Mouse (Mus musculus) liver, embryonic 14.5 days (tissue): ENCODE data around the gene Irx3. TPM values are rescaled to one million over a fixed set of nuclear protein-coding genes. Genes with fewer than 3 reads are reported as not detected.

Experiments
- ATAC-seq: fragments of 200-750 bp; cut with Nextera tagmentation; 2 replicates; pipeline ENCODE4 v1.8.0; 2017; ENCODE audit warnings: moderate number of reproducible peaks, mild to moderate bottlenecking, moderate library complexity; ENCODE audit not compliant: insufficient read depth
- DNase-seq, 3 experiments: peaks; one replicate each; pipeline ENCODE4 v3.0.0-alpha.2; 2012 to 2013; ENCODE audit warnings: low read depth in 3 of 3, low spot score in 3 of 3
- H3K27ac ChIP-seq: fragments of 300-500 bp; sonication (generic); 2 replicates; pipeline ENCODE4 v1.5.1; 2014; ENCODE audit warnings: moderate library complexity, mild to moderate bottlenecking, control low read depth, inconsistent platforms
- H3K27me3 ChIP-seq: fragments of 300-500 bp; sonication (generic); 2 replicates; pipeline ENCODE4 v1.6.1; 2014; ENCODE audit warnings: mild to moderate bottlenecking, low read length, moderate library complexity; ENCODE audit not compliant: control insufficient read depth, insufficient read depth
- H3K36me3 ChIP-seq: fragments of 300-500 bp; sonication (generic); replicated peaks from 2 replicates; pipeline ENCODE4 v1.6.1; 2014; ENCODE audit warnings: low read depth; ENCODE audit not compliant: control insufficient read depth, insufficient read depth
- H3K4me1 ChIP-seq, 2 experiments: fragments of 200-500 bp in 1 of 2; fragments of 300-500 bp in 1 of 2; sonication (generic) in 1 of 2; replicated peaks; 2 replicates each; pipeline ENCODE4 v1.6.1; 2012 to 2014; ENCODE audit warnings: antibody characterized with exemption in 1 of 2, inconsistent platforms in 1 of 2, low read length in 1 of 2; ENCODE audit not compliant: control insufficient read depth in 2 of 2, insufficient read depth in 2 of 2
- H3K4me2 ChIP-seq: fragments of 300-500 bp; sonication (generic); 2 replicates; pipeline ENCODE4 v1.6.1; 2014; ENCODE audit warnings: low read depth, mild to moderate bottlenecking, control low read depth, moderate library complexity
- H3K4me3 ChIP-seq, 2 experiments: fragments of 200-500 bp in 1 of 2; fragments of 300-500 bp in 1 of 2; sonication (generic) in 1 of 2; 2 replicates each; pipeline ENCODE4 v1.5.1; 2012 to 2014; ENCODE audit warnings: low read depth in 2 of 2, low read length in 2 of 2, mild to moderate bottlenecking in 2 of 2, control low read depth in 1 of 2, inconsistent platforms in 1 of 2, moderate library complexity in 1 of 2; ENCODE audit not compliant: insufficient read depth in 1 of 2
- H3K9ac ChIP-seq: fragments of 300-500 bp; sonication (generic); replicated peaks from 2 replicates; pipeline ENCODE4 v1.6.1; 2014; ENCODE audit warnings: mild to moderate bottlenecking, control low read depth, moderate library complexity
- H3K9me3 ChIP-seq: fragments of 300-500 bp; sonication (generic); 2 replicates; pipeline ENCODE4 v1.6.1; 2016; ENCODE audit warnings: low read length, mixed read lengths; ENCODE audit not compliant: control insufficient read depth
- CTCF ChIP-seq: IDR thresholded peaks from 2 replicates; pipeline ENCODE4 v1.5.1; 2016; ENCODE audit warnings: antibody characterized with exemption, low read depth, control low read depth
- EP300 ChIP-seq: IDR thresholded peaks from 2 replicates; pipeline ENCODE4 v1.6.1; 2016; ENCODE audit warnings: antibody characterized with exemption, low read depth
- WGBS: fragments of 180-500 bp; shearing (Covaris S2); extraction: QIAGEN DNeasy Blood & Tissue Kit; methylation state at CpG from one replicate; pipeline ENCODE4 v1.1.7; 2014; ENCODE audit not compliant: insufficient replicate concordance; 5-methylcytosine and 5-hydroxymethylcytosine counted together
- polyA plus RNA-seq, 2 experiments: library from polyadenylated mRNA; depleted of rRNA in 1 of 2; stranded (reverse) in 1 of 2; unstranded in 1 of 2; fragments of >200 nt; fragmentation: Nextera tagmentation in 1 of 2; extraction: Ambion mirVana in 1 of 2; gene quantifications; 2 replicates each; pipeline versions ENCODE4 v1.2.1 to v1.2.3; 2012 to 2014

The Irx3 gene
- polyA plus RNA-seq, 2 experiments, result 0.03 to 0.04 TPM

DNA sequence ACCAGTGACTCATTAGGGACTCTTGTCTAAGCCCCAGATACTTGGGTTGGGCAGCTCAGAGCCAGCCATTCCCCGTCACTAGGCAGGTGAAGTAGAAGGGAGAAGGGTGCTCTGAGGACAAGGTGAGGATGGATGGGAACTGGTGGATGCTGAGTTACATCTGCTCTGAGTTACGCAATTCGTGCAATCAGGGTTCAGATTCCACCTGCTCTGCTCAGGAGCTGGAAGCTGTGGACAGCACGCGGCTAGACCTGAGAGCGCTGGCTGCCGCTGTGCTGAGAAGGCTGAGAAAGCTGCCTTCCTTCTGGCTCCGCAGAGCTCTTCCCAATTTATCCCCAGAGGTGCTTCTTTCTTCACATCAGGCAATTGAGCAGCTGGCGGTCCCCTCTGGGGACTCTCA is 34.8 kb upstream of the Irx3 start:
- H3K27me3 ChIP-seq, result no peaks in the 10 kb centered on the region
- no peaks in the 10 kb centered on the region for H3K9me3 ChIP-seq
- TF ChIP-seq CTCF (no peak), EP300 (no peak)
- H3K4me3 ChIP-seq, result no peak overlapping the region
- no peak overlapping the region for H3K4me2 ChIP-seq
- H3K4me1 ChIP-seq, result no peaks in the 10 kb centered on the region
- no peak overlapping the region for H3K27ac ChIP-seq
- H3K9ac ChIP-seq, result no peak overlapping the region
- ATAC-seq, result no peak
- DNase-seq, result no peak
- 34% methylated on average over 9 of the region's 9 CpGs for WGBS
- H3K36me3 ChIP-seq, result no peaks in the 10 kb centered on the region

DNA sequence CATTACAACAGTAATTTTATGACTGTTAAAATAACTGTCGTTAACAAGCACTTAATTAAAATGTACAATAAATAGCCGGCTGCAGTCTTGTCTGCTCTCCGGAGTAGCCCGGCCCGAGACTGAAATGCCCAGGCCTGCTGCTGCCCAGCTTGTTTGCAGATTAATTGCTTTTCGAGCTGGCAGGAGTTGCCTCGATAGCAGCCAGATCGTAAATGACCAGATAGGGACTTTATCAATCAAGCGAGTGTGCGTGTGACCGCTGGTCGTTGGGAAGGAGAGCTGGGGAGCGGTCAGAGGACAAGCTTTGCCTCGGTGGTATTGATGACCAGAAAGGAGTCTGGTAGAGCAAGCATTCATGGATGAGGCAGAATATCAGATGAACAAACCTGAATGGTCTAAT is 25.8 kb upstream of the Irx3 start:
- Histone ChIP-seq H3K27ac (no peak overlapping the region), H3K4me1 (no peaks in the 10 kb centered on the region), H3K27me3 (no peaks in the 10 kb centered on the region; the same call in 1 of the 2 replicates), H3K4me3 (no peak overlapping the region), H3K4me2 (no peak overlapping the region), H3K36me3 (no peaks in the 10 kb centered on the region), H3K9ac (no peak overlapping the region), H3K9me3 (no peaks in the 10 kb centered on the region)
- WGBS, result 68% methylated on average over 14 of the region's 14 CpGs
- no peak for ATAC-seq
- TF ChIP-seq EP300 (no peak), CTCF (no peak)
- DNase-seq, result no peak

GRCm38 (mm10) chr8:91827192-91827591 is 25.3 kb upstream of the Irx3 start:
- H3K9me3 ChIP-seq, result no peaks in the 10 kb centered on the region
- no peak overlapping the region for H3K4me2 ChIP-seq
- DNase-seq (no peak), ATAC-seq (no peak)
- no peaks in the 10 kb centered on the region for H3K4me1 ChIP-seq
- 79% methylated on average over 9 of the region's 9 CpGs for WGBS
- no peak overlapping the region for H3K9ac ChIP-seq
- no peak overlapping the region for H3K27ac ChIP-seq
- no peaks in the 10 kb centered on the region; the same call in 1 of the 2 replicates for H3K27me3 ChIP-seq
- TF ChIP-seq EP300, result no peak
- no peak for TF ChIP-seq CTCF
- H3K36me3 ChIP-seq, result no peaks in the 10 kb centered on the region
- no peak overlapping the region for H3K4me3 ChIP-seq

DNA sequence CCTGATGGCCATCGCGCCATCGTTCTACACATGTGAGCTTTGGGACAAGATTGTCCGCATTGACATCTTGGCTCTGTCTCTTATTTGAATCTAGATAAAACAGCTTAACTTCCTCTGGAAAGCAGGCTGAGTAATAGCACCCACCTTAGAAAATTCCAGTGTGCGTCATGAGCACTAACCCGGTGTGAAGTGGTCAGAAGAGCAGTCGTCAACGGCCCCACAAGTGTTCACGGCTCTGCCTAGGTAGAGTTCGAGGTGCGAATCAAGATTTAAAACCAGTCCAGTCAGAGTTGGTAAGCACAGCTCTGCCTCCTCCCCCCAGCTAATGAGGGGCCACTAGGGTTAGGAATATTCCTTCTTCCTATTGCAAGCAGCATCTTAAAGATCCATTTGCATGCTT is 21.5 kb upstream of the Irx3 start:
- H3K4me3 ChIP-seq, result no peak overlapping the region
- no peak for DNase-seq
- no peaks in the 10 kb centered on the region for H3K27me3 ChIP-seq
- no peaks in the 10 kb centered on the region for H3K4me1 ChIP-seq
- no peaks in the 10 kb centered on the region for H3K36me3 ChIP-seq
- H3K27ac ChIP-seq, result no peak overlapping the region
- no peak overlapping the region for H3K4me2 ChIP-seq
- no peak overlapping the region for H3K9ac ChIP-seq
- WGBS, result 72% methylated on average over 11 of the region's 11 CpGs
- no peak for TF ChIP-seq CTCF
- no peak for TF ChIP-seq EP300
- H3K9me3 ChIP-seq, result no peaks in the 10 kb centered on the region
- no peak for ATAC-seq

- Histone ChIP-seq H3K36me3 (no peaks in the 10 kb centered on the region), H3K4me3 (no peak overlapping the region), H3K4me1 (no peaks in the 10 kb centered on the region), H3K27me3 (no peaks in the 10 kb centered on the region), H3K9ac (no peak overlapping the region), H3K9me3 (no peaks in the 10 kb centered on the region), H3K4me2 (no peak overlapping the region), H3K27ac (no peak overlapping the region)
- ATAC-seq (no peak), DNase-seq (no peak)
- TF ChIP-seq EP300 (no peak), CTCF (no peak)
- 36% methylated on average over 4 of the region's 4 CpGs for WGBS
Observed at GRCm38 (mm10) chr8:91822746-91823145, 20.9 kb upstream of the Irx3 start.
